Mouse (Mus musculus): ENCODE results near the gene Wasf2. TPM values are rescaled to one million over a fixed set of nuclear protein-coding genes. Genes with fewer than 3 reads are reported as not detected.

Wasf2 gene
- polyA plus RNA-seq, 1 experiment from 2014 or later: 42.7 TPM

- no peak overlapping the region for H3K9ac ChIP-seq (ENCODE audit: low read depth, low read length)
- 17% methylated on average over 4 of the region's 4 CpGs for WGBS (ENCODE audit: insufficient replicate concordance)
- H3K4me3 ChIP-seq (ENCODE audit: low read depth, low read length): no peak overlapping the region
- no peaks in the 10 kb centered on the region for H3K9me3 ChIP-seq (replicated peaks; ENCODE audit: control insufficient read depth, low read length)
- H3K36me3 ChIP-seq (ENCODE audit: control insufficient read depth, insufficient read depth): peaks cover 2% of the 10 kb centered on the region; the same call in 1 of the 2 replicates
- H3K27ac ChIP-seq (ENCODE audit: low read length): peak overlapping the region; percentile 51
- no peak for ATAC-seq (ENCODE audit: low read depth)
- H3K4me2 ChIP-seq (ENCODE audit: low read depth, low read length): no peak overlapping the region
- peaks cover 42% of the 10 kb centered on the region for H3K4me1 ChIP-seq (ENCODE audit: control insufficient read depth, low read depth, low read length)
- no peaks in the 10 kb centered on the region for H3K27me3 ChIP-seq (ENCODE audit: control insufficient read depth, insufficient read depth, low read depth, low read length)
Measured at GRCm38 (mm10) chr4:133174361-133174760, 44.1 kb downstream of the Wasf2 start.

GRCm38 (mm10) chr4:133175274-133175673 is 45.0 kb downstream of the Wasf2 start:
- Histone ChIP-seq H3K4me1 (ENCODE audit: control insufficient read depth, low read depth, low read length) (peaks cover 37% of the 10 kb centered on the region), H3K27ac (ENCODE audit: low read length) (peak overlapping the region; percentile 34; the same call in 1 of the 2 replicates), H3K36me3 (ENCODE audit: control insufficient read depth, insufficient read depth) (peaks cover 2% of the 10 kb centered on the region; the same call in 1 of the 2 replicates), H3K4me2 (ENCODE audit: low read depth, low read length) (no peak overlapping the region), H3K9me3 (replicated peaks; ENCODE audit: control insufficient read depth, low read length) (no peaks in the 10 kb centered on the region), H3K9ac (ENCODE audit: low read depth, low read length) (no peak overlapping the region), H3K27me3 (ENCODE audit: control insufficient read depth, insufficient read depth, low read depth, low read length) (no peaks in the 10 kb centered on the region), H3K4me3 (ENCODE audit: low read depth, low read length) (no peak overlapping the region)
- ATAC-seq (ENCODE audit: low read depth): no peak
- WGBS (ENCODE audit: insufficient replicate concordance): 66% methylated on average over 7 of the region's 7 CpGs

- WGBS (ENCODE audit: insufficient replicate concordance): 75% methylated on average over 14 of the region's 14 CpGs
- no peak for ATAC-seq (ENCODE audit: low read depth)
- no peaks in the 10 kb centered on the region for H3K27me3 ChIP-seq (ENCODE audit: control insufficient read depth, insufficient read depth, low read depth, low read length)
- H3K9ac ChIP-seq (ENCODE audit: low read depth, low read length): no peak overlapping the region
- no peak overlapping the region for H3K4me2 ChIP-seq (ENCODE audit: low read depth, low read length)
- peaks cover 4% of the 10 kb centered on the region; the same call in 1 of the 2 replicates for H3K36me3 ChIP-seq (ENCODE audit: control insufficient read depth, insufficient read depth)
- no peaks in the 10 kb centered on the region for H3K9me3 ChIP-seq (replicated peaks; ENCODE audit: control insufficient read depth, low read length)
- H3K4me3 ChIP-seq (ENCODE audit: low read depth, low read length): no peak overlapping the region
- no peak overlapping the region for H3K27ac ChIP-seq (ENCODE audit: low read length)
- H3K4me1 ChIP-seq (ENCODE audit: control insufficient read depth, low read depth, low read length): peaks cover 37% of the 10 kb centered on the region
Measured at GRCm38 (mm10) chr4:133175998-133176760, 45.9 kb downstream of the Wasf2 start.

GRCm38 (mm10) chr4:133176761-133177403 is 46.6 kb downstream of the Wasf2 start:
- Histone ChIP-seq H3K4me1 (ENCODE audit: control insufficient read depth, low read depth, low read length) (peaks cover 37% of the 10 kb centered on the region), H3K9me3 (replicated peaks; ENCODE audit: control insufficient read depth, low read length) (no peaks in the 10 kb centered on the region), H3K36me3 (ENCODE audit: control insufficient read depth, insufficient read depth) (peaks cover 4% of the 10 kb centered on the region; the same call in 1 of the 2 replicates), H3K4me2 (ENCODE audit: low read depth, low read length) (no peak overlapping the region), H3K27me3 (ENCODE audit: control insufficient read depth, insufficient read depth, low read depth, low read length) (no peaks in the 10 kb centered on the region), H3K27ac (ENCODE audit: low read length) (peak overlapping the region; percentile 76), H3K4me3 (ENCODE audit: low read depth, low read length) (no peak overlapping the region), H3K9ac (ENCODE audit: low read depth, low read length) (no peak overlapping the region)
- whole genome bisulfite sequencing (ENCODE audit: insufficient replicate concordance): 85% methylated on average over 18 of the region's 18 CpGs
- ATAC-seq (ENCODE audit: low read depth): no peak

- H3K27ac ChIP-seq (ENCODE audit: low read length): peak overlapping the region; percentile 76
- no peak overlapping the region for H3K4me3 ChIP-seq (ENCODE audit: low read depth, low read length)
- H3K9me3 ChIP-seq (replicated peaks; ENCODE audit: control insufficient read depth, low read length): no peaks in the 10 kb centered on the region
- no peak overlapping the region for H3K9ac ChIP-seq (ENCODE audit: low read depth, low read length)
- peaks cover 32% of the 10 kb centered on the region for H3K4me1 ChIP-seq (ENCODE audit: control insufficient read depth, low read depth, low read length)
- ATAC-seq (ENCODE audit: low read depth): peak; percentile 86
- peak overlapping the region; percentile 42 for H3K4me2 ChIP-seq (ENCODE audit: low read depth, low read length)
- 18% methylated on average over 5 of the region's 5 CpGs for WGBS (ENCODE audit: insufficient replicate concordance)
- no peaks in the 10 kb centered on the region for H3K27me3 ChIP-seq (ENCODE audit: control insufficient read depth, insufficient read depth, low read depth, low read length)
- peaks cover 4% of the 10 kb centered on the region; the same call in 1 of the 2 replicates for H3K36me3 ChIP-seq (ENCODE audit: control insufficient read depth, insufficient read depth)
Measured at GRCm38 (mm10) chr4:133178305-133178704, 48.0 kb downstream of the Wasf2 start.

GRCm38 (mm10) chr4:133179258-133179657 is 49.0 kb downstream of the Wasf2 start:
- WGBS (ENCODE audit: insufficient replicate concordance): 87% methylated on average over 7 of the region's 7 CpGs
- H3K36me3 ChIP-seq (ENCODE audit: control insufficient read depth, insufficient read depth): peaks cover 4% of the 10 kb centered on the region; the same call in 1 of the 2 replicates
- no peak overlapping the region for H3K4me3 ChIP-seq (ENCODE audit: low read depth, low read length)
- H3K4me2 ChIP-seq (ENCODE audit: low read depth, low read length): no peak overlapping the region
- no peak overlapping the region for H3K27ac ChIP-seq (ENCODE audit: low read length)
- ATAC-seq (ENCODE audit: low read depth): no peak
- H3K27me3 ChIP-seq (ENCODE audit: control insufficient read depth, insufficient read depth, low read depth, low read length): no peaks in the 10 kb centered on the region
- H3K9ac ChIP-seq (ENCODE audit: low read depth, low read length): no peak overlapping the region
- no peaks in the 10 kb centered on the region for H3K9me3 ChIP-seq (replicated peaks; ENCODE audit: control insufficient read depth, low read length)
- H3K4me1 ChIP-seq (ENCODE audit: control insufficient read depth, low read depth, low read length): peaks cover 30% of the 10 kb centered on the region

GRCm38 (mm10) chr4:133182439-133183033 is 52.2 kb downstream of the Wasf2 start:
- H3K4me3 ChIP-seq (ENCODE audit: low read depth, low read length): no peak overlapping the region
- H3K36me3 ChIP-seq (ENCODE audit: control insufficient read depth, insufficient read depth): peaks cover 24% of the 10 kb centered on the region
- no peak overlapping the region for H3K27ac ChIP-seq (ENCODE audit: low read length)
- no peak for ATAC-seq (ENCODE audit: low read depth)
- no peak overlapping the region for H3K4me2 ChIP-seq (ENCODE audit: low read depth, low read length)
- no peaks in the 10 kb centered on the region for H3K27me3 ChIP-seq (ENCODE audit: control insufficient read depth, insufficient read depth, low read depth, low read length)
- H3K9ac ChIP-seq (ENCODE audit: low read depth, low read length): no peak overlapping the region
- H3K4me1 ChIP-seq (ENCODE audit: control insufficient read depth, low read depth, low read length): peaks cover 16% of the 10 kb centered on the region
- 84% methylated on average over 8 of the region's 8 CpGs for WGBS (ENCODE audit: insufficient replicate concordance)
- H3K9me3 ChIP-seq (replicated peaks; ENCODE audit: control insufficient read depth, low read length): no peaks in the 10 kb centered on the region

- H3K36me3 ChIP-seq (ENCODE audit: control insufficient read depth, insufficient read depth): peaks cover 34% of the 10 kb centered on the region
- 75% methylated on average over 14 of the region's 14 CpGs for WGBS (ENCODE audit: insufficient replicate concordance)
- no peaks in the 10 kb centered on the region for H3K27me3 ChIP-seq (ENCODE audit: control insufficient read depth, insufficient read depth, low read depth, low read length)
- H3K27ac ChIP-seq (ENCODE audit: low read length): peak overlapping the region; percentile 29; the same call in 1 of the 2 replicates
- H3K9me3 ChIP-seq (replicated peaks; ENCODE audit: control insufficient read depth, low read length): no peaks in the 10 kb centered on the region
- H3K4me2 ChIP-seq (ENCODE audit: low read depth, low read length): no peak overlapping the region
- H3K4me1 ChIP-seq (ENCODE audit: control insufficient read depth, low read depth, low read length): peaks cover 3% of the 10 kb centered on the region; the same call in 1 of the 2 replicates
- no peak overlapping the region for H3K4me3 ChIP-seq (ENCODE audit: low read depth, low read length)
- ATAC-seq (ENCODE audit: low read depth): no peak
- H3K9ac ChIP-seq (ENCODE audit: low read depth, low read length): no peak overlapping the region
Measured at GRCm38 (mm10) chr4:133184031-133184897, 54.0 kb downstream of the Wasf2 start.

All from liver, embryonic 16.5 days (tissue).